Mouse (Mus musculus) ovary, postnatal 36 days (tissue): ENCODE data around the gene Ndufs4.

Experiments
- DNase-seq: peaks from one replicate; pipeline ENCODE4 v3.0.0; 2022; ENCODE audit warnings: low spot score, mixed read lengths

Gene Ndufs4

GRCm38 (mm10) chr13:114388211-114388965 is at the start of gene Ndufs4:
Gene Ndufs4, minus strand, starts transcription at chr13:114388258.
- DNase-seq: no peak

- no peak for DNase-seq
Observed at GRCm38 (mm10) chr13:114432491-114432890, 44.4 kb upstream of the Ndufs4 start.

- DNase-seq: no peak
Observed at GRCm38 (mm10) chr13:114425230-114425629, 37.2 kb upstream of the Ndufs4 start.

GRCm38 (mm10) chr13:114420235-114420634 is 32.2 kb upstream of the Ndufs4 start:
- no peak for DNase-seq

GRCm38 (mm10) chr13:114419364-114419763 is 31.3 kb upstream of the Ndufs4 start:
- no peak for DNase-seq

GRCm38 (mm10) chr13:114412326-114412725 is 24.3 kb upstream of the Ndufs4 start:
- DNase-seq: no peak

GRCm38 (mm10) chr13:114406866-114407265 is 18.8 kb upstream of the Ndufs4 start:
- DNase-seq: no peak

GRCm38 (mm10) chr13:114406424-114406823 is 18.4 kb upstream of the Ndufs4 start:
- DNase-seq: no peak

GRCm38 (mm10) chr13:114405100-114405715 is 17.1 kb upstream of the Ndufs4 start:
- DNase-seq: no peak

- no peak for DNase-seq
Observed at GRCm38 (mm10) chr13:114398906-114399305, 10.8 kb upstream of the Ndufs4 start.

GRCm38 (mm10) chr13:114397281-114397680 is 9.2 kb upstream of the Ndufs4 start:
- DNase-seq: no peak

GRCm38 (mm10) chr13:114396863-114397262 is 8.8 kb upstream of the Ndufs4 start:
- no peak for DNase-seq

GRCm38 (mm10) chr13:114394784-114395183 is 6.7 kb upstream of the Ndufs4 start:
- DNase-seq: no peak

GRCm38 (mm10) chr13:114392501-114392900 is 4.4 kb upstream of the Ndufs4 start:
- DNase-seq: no peak

GRCm38 (mm10) chr13:114387521-114388171 is 412 bp downstream of the Ndufs4 start:
- DNase-seq: peak; percentile 92

- DNase-seq: no peak
Observed at GRCm38 (mm10) chr13:114387074-114387487, 977 bp downstream of the Ndufs4 start.

- DNase-seq: no peak
Observed at GRCm38 (mm10) chr13:114376511-114376910, 11.5 kb downstream of the Ndufs4 start.

- no peak for DNase-seq
Observed at GRCm38 (mm10) chr13:114362086-114362485, 26.0 kb downstream of the Ndufs4 start.

- no peak for DNase-seq
Observed at GRCm38 (mm10) chr13:114351321-114351946, 36.6 kb downstream of the Ndufs4 start.

GRCm38 (mm10) chr13:114344979-114345712 is 42.9 kb downstream of the Ndufs4 start:
- DNase-seq: no peak

- DNase-seq: no peak
Observed at GRCm38 (mm10) chr13:114344220-114344973, 43.7 kb downstream of the Ndufs4 start.
